Mouse (Mus musculus) bone marrow macrophage, adult 2 months (primary cell): Measurements from ENCODE around the gene Slc1a2.

ENCODE experiments used
- CTCF ChIP-seq: IDR thresholded peaks from 2 replicates; pipeline ENCODE4 v1.5.1; 2012; ENCODE audit warnings: low read depth, mild to moderate bottlenecking, low read length, moderate library complexity
- POLR2A ChIP-seq: IDR thresholded peaks from 2 replicates; pipeline ENCODE4 v1.6.1; 2012; ENCODE audit warnings: mild to moderate bottlenecking, low read depth, low read length, borderline replicate concordance

GRCm38 (mm10) chr2:102634010-102634409 lies 24.4 kb upstream of the Slc1a2 start:
- TF ChIP-seq CTCF (no peak), POLR2A (no peak)
